Mouse (Mus musculus): Measurements from ENCODE around the gene A630073D07Rik.
A peak's percentile ranks its signal among the peaks of the same experiment; 100 is the strongest.

GRCm38 (mm10) chr6:132649399-132649798 is 1.9 kb downstream of the A630073D07Rik start:
- TF ChIP-seq CTCF (IDR thresholded peaks at IDR 0.05; ENCODE audit: low read depth) (peak; percentile 57), EP300 (IDR thresholded peaks at IDR 0.05; ENCODE audit: low read depth) (no peak)

Data from liver, postnatal 0 days (tissue).